Mouse (Mus musculus): ENCODE measurements at regions not wholly inside any gene's neighbourhood (a gene's known extent, or its start where the extent isn't known, plus 50 kb on each side); places are given as distances from the start of the nearest gene placed in this dataset.

GRCm38 (mm10) chr13:11210109-11210508 is 849.5 kb upstream of the Chrm3 start:
- TF ChIP-seq CTCF (conservative IDR thresholded peaks at IDR 0.05), result peak; percentile 44
- Histone ChIP-seq H3K27ac (no peak overlapping the region), H3K4me3 (no peak overlapping the region)
- no peak for DNase-seq (ENCODE audit: low spot score in 2 of 2)

GRCm38 (mm10) chr13:11205216-11205786 is 844.7 kb upstream of the Chrm3 start:
- no peak overlapping the region for H3K27ac ChIP-seq
- no peak overlapping the region for H3K4me3 ChIP-seq
- no peak for TF ChIP-seq CTCF (conservative IDR thresholded peaks at IDR 0.05)
- no peak for DNase-seq (ENCODE audit: low spot score in 2 of 2)

- TF ChIP-seq CTCF (conservative IDR thresholded peaks at IDR 0.05), result no peak
- H3K27ac ChIP-seq, result peak overlapping the region; percentile 46; the same call in 1 of the 2 replicates
- DNase-seq (ENCODE audit: low spot score in 2 of 2), result peak in 1 of 2 experiments; percentile 12
- H3K4me3 ChIP-seq, result no peak overlapping the region
Measured at GRCm38 (mm10) chr13:11201978-11202377, 841.3 kb upstream of the Chrm3 start.

GRCm38 (mm10) chr13:11192471-11192870 is 831.8 kb upstream of the Chrm3 start:
- DNase-seq (ENCODE audit: low spot score in 2 of 2), result no peak
- Histone ChIP-seq H3K4me3 (no peak overlapping the region), H3K27ac (no peak overlapping the region)
- TF ChIP-seq CTCF (conservative IDR thresholded peaks at IDR 0.05), result no peak

- H3K4me3 ChIP-seq, result no peak overlapping the region
- no peak overlapping the region for H3K27ac ChIP-seq
- TF ChIP-seq CTCF (conservative IDR thresholded peaks at IDR 0.05), result no peak
- no peak for DNase-seq (ENCODE audit: low spot score in 2 of 2)
Measured at GRCm38 (mm10) chr13:11181191-11181590, 820.5 kb upstream of the Chrm3 start.

- H3K4me3 ChIP-seq, result no peak overlapping the region
- H3K27ac ChIP-seq, result no peak overlapping the region
- no peak for TF ChIP-seq CTCF (conservative IDR thresholded peaks at IDR 0.05)
- peak in 1 of 2 experiments; percentile 14 for DNase-seq (ENCODE audit: low spot score in 2 of 2)
Measured at GRCm38 (mm10) chr13:11180356-11180755, 819.7 kb upstream of the Chrm3 start.

GRCm38 (mm10) chr13:11178586-11178985 is 817.9 kb upstream of the Chrm3 start:
- no peak overlapping the region for H3K27ac ChIP-seq
- TF ChIP-seq CTCF (conservative IDR thresholded peaks at IDR 0.05), result no peak

GRCm38 (mm10) chr13:11177642-11178420 is 817.2 kb upstream of the Chrm3 start:
- Histone ChIP-seq H3K27ac (no peak overlapping the region), H3K4me3 (no peak overlapping the region)
- DNase-seq (ENCODE audit: low spot score in 2 of 2), result no peak
- no peak for TF ChIP-seq CTCF (conservative IDR thresholded peaks at IDR 0.05)

More at GRCm38 (mm10) chr13:11178586-11178985, 817.9 kb upstream of the Chrm3 start:
- DNase-seq (ENCODE audit: low spot score in 2 of 2), result no peak
- no peak overlapping the region for H3K4me3 ChIP-seq

GRCm38 (mm10) chr13:11167115-11167514 is 806.5 kb upstream of the Chrm3 start:
- no peak for TF ChIP-seq CTCF (conservative IDR thresholded peaks at IDR 0.05)
- Histone ChIP-seq H3K4me3 (no peak overlapping the region), H3K27ac (no peak overlapping the region)
- DNase-seq (ENCODE audit: low spot score in 2 of 2), result no peak

GRCm38 (mm10) chr13:11164130-11164529 is 803.5 kb upstream of the Chrm3 start:
- no peak overlapping the region for H3K27ac ChIP-seq
- H3K4me3 ChIP-seq, result no peak overlapping the region
- DNase-seq (ENCODE audit: low spot score in 2 of 2), result no peak
- TF ChIP-seq CTCF (conservative IDR thresholded peaks at IDR 0.05), result no peak

GRCm38 (mm10) chr13:11147268-11147667 is 786.6 kb upstream of the Chrm3 start:
- TF ChIP-seq CTCF (conservative IDR thresholded peaks at IDR 0.05), result no peak
- DNase-seq (ENCODE audit: low spot score in 2 of 2), result peak; percentile 10 to 44
- Histone ChIP-seq H3K27ac (peak overlapping the region; percentile 51; the same call in 1 of the 2 replicates), H3K4me3 (no peak overlapping the region)

GRCm38 (mm10) chr13:11107693-11108092 is 747.0 kb upstream of the Chrm3 start:
- Histone ChIP-seq H3K27ac (no peak overlapping the region), H3K4me3 (no peak overlapping the region)
- no peak for TF ChIP-seq CTCF (conservative IDR thresholded peaks at IDR 0.05)
- DNase-seq (ENCODE audit: low spot score in 2 of 2), result no peak

GRCm38 (mm10) chr13:11106426-11106825 is 745.8 kb upstream of the Chrm3 start:
- Histone ChIP-seq H3K27ac (no peak overlapping the region), H3K4me3 (no peak overlapping the region)
- TF ChIP-seq CTCF (conservative IDR thresholded peaks at IDR 0.05), result no peak
- DNase-seq (ENCODE audit: low spot score in 2 of 2), result no peak

GRCm38 (mm10) chr13:11105571-11105970 is 744.9 kb upstream of the Chrm3 start:
- Histone ChIP-seq H3K27ac (no peak overlapping the region), H3K4me3 (no peak overlapping the region)
- no peak for DNase-seq (ENCODE audit: low spot score in 2 of 2)
- no peak for TF ChIP-seq CTCF (conservative IDR thresholded peaks at IDR 0.05)
